Mouse (Mus musculus) kidney, adult 8-10 months (tissue): ENCODE data around the gene Tbx18.
A peak's percentile ranks its signal among the peaks of the same experiment; 100 is the strongest.

Experiments used
- DNase-seq, 2 experiments: peaks; one replicate each; pipeline ENCODE4 v3.0.0; 2022

Gene Tbx18

DNA sequence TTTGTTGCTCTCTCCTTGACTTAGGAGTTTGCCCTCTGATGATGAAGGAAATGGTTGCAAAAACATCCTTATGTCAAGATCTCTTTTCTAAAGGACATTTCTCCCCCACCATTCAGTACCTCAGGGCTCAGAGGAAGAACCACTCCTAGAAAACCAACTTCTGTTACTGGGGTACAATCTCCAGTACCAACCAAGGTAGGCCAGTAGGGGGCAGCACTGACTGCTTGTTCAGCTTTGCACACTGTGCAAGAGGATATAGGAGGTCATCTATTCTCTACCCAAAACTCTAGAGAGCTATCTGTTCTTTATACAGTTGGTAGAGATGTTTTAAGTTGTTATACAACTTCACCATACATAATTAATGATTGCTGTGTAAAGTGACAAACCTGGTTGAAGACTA lies 22.9 kb downstream of the Tbx18 start:
- peak; percentile 13 to 42 for DNase-seq

DNA sequence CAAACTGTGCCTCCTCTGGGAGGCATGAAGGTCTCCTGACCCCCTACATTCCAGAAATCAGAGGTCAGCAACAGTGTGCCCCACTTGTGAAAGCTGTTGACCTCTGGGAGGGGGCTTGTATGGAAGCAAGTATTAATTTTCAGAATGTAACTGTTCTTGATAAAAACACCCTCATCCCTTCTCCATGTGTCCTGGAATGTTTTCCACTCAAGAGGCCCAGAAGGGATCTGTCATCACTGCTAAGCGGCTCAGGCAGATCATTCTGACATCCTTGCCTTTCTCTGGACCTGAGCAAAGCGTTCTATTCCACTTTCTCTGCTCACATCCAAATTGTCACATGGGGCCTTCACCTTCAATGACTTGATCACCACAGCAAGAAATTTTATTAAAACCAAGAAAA lies 28.8 kb downstream of the Tbx18 start:
- no peak for DNase-seq

DNA sequence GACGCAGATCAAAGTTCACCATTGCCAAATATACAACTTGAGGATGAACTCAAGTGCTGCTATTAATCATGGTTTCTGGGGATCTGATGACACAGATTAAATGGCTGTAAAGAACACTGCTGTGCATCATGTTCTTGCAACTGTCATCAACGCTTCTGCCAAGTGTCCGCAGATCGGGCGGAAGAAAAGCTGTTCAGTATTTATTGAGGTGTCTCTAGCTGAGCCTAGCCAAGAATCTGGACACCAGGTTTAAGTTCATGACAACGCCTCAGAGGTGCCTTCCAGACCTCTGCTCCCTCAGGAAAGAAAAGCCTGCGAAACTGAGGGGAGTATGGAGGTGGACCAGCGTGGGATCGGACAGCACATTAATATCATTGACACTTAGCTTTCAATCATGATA lies 44.1 kb downstream of the Tbx18 start:
- DNase-seq, result no peak

GRCm38 (mm10) chr9:87682247-87682646 lies 48.8 kb downstream of the Tbx18 start:
- DNase-seq, result no peak
